Mouse (Mus musculus) adrenal gland, postnatal 25 days (tissue): ENCODE results near the gene Fkbp10. TPM values are rescaled to one million over a fixed set of nuclear protein-coding genes. Genes with fewer than 3 reads are reported as not detected.

Source experiments
- DNase-seq: peaks from one replicate; pipeline ENCODE4 v3.0.0; 2021; ENCODE audit warnings: mixed read lengths
- microRNA-seq, 2 experiments: library from miRNA; unstranded; fragments of <30 nt; microRNA quantifications; one replicate each; pipeline ENCODE4 v1.2.0; 2021
- total RNA-seq: library from RNA; stranded (reverse); gene quantifications from 2 replicates; pipeline ENCODE4 v1.2.3, GENCODE M21; 2021

The Fkbp10 gene
- total RNA-seq, 1 experiment from 2014 or later, result 23.8 TPM

DNA sequence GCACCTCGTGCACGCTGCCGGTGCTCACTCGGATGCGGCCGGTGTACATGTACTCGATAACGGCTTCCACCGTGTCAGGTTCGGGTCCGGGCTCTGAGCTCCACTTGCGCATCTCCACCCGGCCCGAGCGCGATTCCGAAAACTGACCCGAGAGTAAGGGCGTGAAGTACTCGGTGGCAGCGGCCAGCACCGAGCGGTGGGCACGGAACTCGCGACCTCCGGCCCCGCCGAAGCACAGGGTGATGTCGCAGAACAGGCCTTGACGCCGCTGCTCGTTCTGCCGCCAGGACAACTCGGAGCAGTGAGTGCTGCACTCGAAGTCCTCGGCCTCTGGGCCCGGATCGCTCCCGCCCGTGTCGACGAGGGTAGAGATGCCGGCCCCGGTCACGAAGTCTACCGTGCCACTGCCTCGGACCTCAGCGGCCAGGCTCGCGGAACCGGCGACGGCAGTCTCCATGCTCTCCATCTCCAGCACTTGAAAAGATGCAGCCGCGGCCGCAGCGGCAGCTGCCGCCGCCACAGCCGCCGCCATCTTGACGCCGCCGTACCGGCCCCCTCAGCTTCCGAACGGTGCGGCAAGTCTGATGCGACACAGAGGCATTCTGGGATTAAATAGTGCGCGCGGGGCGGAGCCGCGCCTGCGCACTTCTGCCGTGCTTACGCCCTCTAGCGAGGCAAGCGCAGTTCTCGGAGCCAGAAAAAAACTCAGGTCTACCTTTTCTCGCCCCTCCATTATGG is 56.9 kb downstream of the Fkbp10 start, which contains the start of gene Klhl11:
Gene Klhl11, minus strand, starts transcription at position 545 of the 738 bp plus-strand sequence.
- peak; percentile 90 for DNase-seq

DNA sequence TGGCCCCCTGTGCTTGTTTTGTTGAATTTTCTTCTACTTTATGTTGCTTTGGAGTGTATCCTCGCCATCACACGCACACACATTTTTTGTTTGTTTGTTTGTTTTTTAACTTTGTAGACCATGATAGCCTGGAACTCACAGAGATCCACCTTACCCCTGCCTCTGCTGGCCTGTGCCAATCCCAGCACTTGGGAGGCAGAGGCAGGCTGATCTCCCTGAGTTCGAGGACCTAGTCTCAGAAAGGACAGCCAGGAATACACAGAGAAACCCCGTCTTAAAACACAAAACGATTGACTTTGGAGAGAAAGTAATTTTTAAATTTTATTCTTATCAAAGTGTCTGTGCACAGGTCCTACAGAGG is 57.4 kb downstream of the Fkbp10 start:
- no peak for DNase-seq

Small RNA genes lying within 50 kb of the gene (microRNA-seq; reads per million reads assigned to microRNA genes)
- 0 reads per million in 2 experiments for gene Gm27374

Other genes with a start within 250 kb of the Fkbp10 start
- not detected in 2 replicates for gene Krt9, start 222.5 kb upstream of the Fkbp10 start, total RNA-seq
- not detected in 2 replicates for gene Krt14, start 208.1 kb upstream of the Fkbp10 start, total RNA-seq
- gene Krt16, start 166.8 kb upstream of the Fkbp10 start, total RNA-seq, result not detected in 2 replicates
- not detected in 2 replicates for gene Krt17, start 154.7 kb upstream of the Fkbp10 start, total RNA-seq
- gene Krt42, start 145.8 kb upstream of the Fkbp10 start, total RNA-seq, result not detected in 2 replicates
- 904 and 1,056 TPM in 2 replicates for gene Eif1, start 95.8 kb upstream of the Fkbp10 start, total RNA-seq
- gene Gast, start 81.3 kb upstream of the Fkbp10 start, total RNA-seq, result not detected in 2 replicates
- 46.0 and 68.7 TPM in 2 replicates for gene Hap1, start 59.6 kb upstream of the Fkbp10 start, total RNA-seq
- gene Jup, start 17.9 kb upstream of the Fkbp10 start, total RNA-seq, result 59.5 and 81.5 TPM in 2 replicates
- gene P3h4, start 861 bp upstream of the Fkbp10 start, total RNA-seq, result 25.7 and 29.4 TPM in 2 replicates
- gene Nt5c3b, start 26.1 kb downstream of the Fkbp10 start, total RNA-seq, result 60.3 and 63.2 TPM in 2 replicates
- 1.2 and 1.3 TPM in 2 replicates for gene Klhl10, start 26.2 kb downstream of the Fkbp10 start, total RNA-seq
- 55.1 and 62.2 TPM in 2 replicates for gene Klhl11, start 57.0 kb downstream of the Fkbp10 start, total RNA-seq
- gene Acly, start 112.3 kb downstream of the Fkbp10 start, total RNA-seq, result 1,778 and 1,859 TPM in 2 replicates
- 4.1 and 5.5 TPM in 2 replicates for gene Ttc25, start 129.9 kb downstream of the Fkbp10 start, total RNA-seq
- gene Cnp, start 159.2 kb downstream of the Fkbp10 start, total RNA-seq, result 35.4 and 57.8 TPM in 2 replicates
- 40.3 and 46.8 TPM in 2 replicates for gene Nkiras2, start 203.5 kb downstream of the Fkbp10 start, total RNA-seq
- gene Dnajc7, start 204.5 kb downstream of the Fkbp10 start, total RNA-seq, result 237 and 251 TPM in 2 replicates